Mouse (Mus musculus) B cell, adult 2 months (primary cell): Measurements from ENCODE around the gene Ift81.

ENCODE experiments used
- DNase-seq, 2 experiments: peaks; one replicate each; pipeline ENCODE4 v3.0.0; 2022

Gene Ift81

GRCm38 (mm10) chr5:122513421-122514126 lies 100.7 kb downstream of the Ift81 start:
- DNase-seq: no peak

DNA sequence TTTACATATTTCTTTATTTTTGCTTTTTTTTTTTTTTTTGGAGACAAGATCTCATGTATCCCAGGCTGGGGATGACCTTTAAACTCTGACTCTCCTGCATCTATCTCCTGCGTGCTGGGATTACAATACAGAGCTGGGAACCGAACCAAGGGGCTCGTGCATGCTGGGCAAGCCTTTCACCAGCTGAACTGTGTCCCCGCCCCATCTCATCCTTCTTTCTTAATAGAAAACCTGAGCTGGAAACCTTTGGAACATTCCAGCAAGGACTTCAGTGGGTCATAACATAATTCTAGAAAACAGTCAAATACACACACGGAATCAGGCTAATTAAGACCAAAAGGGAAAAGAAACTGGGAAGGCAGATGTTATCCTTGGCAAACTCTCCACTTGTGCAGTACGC lies 102.3 kb downstream of the Ift81 start:
- DNase-seq: no peak

GRCm38 (mm10) chr5:122511405-122511804 lies 102.9 kb downstream of the Ift81 start:
- no peak for DNase-seq

DNA sequence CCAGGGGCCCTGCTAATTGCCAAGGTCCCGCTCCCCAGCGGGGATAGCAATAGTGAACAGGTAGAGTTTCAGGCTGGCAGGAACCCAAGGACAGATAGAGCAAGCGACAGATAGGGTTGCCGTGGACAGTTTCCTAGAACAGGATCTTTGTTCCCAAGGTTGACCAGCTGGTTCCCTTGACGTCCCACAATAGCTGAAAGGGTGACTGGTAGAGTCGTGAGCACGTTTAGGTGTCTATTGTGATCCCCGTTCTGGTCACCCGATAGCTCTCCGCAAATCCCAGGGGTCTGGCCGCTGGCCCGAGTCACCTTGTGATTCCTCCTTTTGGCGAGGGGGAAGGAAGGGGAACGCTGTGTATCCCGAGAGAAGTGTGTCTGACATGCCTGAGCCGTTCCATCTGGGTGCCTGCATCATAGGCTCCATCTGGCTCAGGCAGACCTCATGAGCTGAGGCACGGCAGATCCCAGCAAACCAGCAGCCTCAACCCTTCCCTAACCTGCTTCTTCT lies 103.6 kb downstream of the Ift81 start:
- DNase-seq: no peak

DNA sequence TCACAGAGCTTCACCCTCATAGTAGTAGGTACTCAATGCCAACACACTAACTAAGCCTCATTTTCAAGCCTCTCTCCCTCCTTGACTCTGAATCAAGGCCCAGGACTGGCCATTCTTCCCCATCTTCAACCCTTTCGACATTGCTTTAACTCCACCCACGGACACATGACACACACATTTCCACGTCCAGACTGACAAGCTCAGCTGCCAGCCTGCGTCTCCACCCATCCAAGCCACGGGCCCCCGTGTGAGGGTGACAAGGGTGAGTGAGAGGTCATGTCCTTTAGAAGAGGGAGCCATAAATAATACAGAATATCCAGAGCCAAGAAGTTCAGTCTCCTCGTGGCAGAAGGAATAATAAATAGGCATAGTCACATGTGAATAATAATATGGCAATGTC lies 104.7 kb downstream of the Ift81 start:
- DNase-seq: no peak

- no peak for DNase-seq
Observed at GRCm38 (mm10) chr5:122508861-122509306, 105.4 kb downstream of the Ift81 start.

GRCm38 (mm10) chr5:122507396-122507795 lies 106.9 kb downstream of the Ift81 start:
- DNase-seq: no peak

DNA sequence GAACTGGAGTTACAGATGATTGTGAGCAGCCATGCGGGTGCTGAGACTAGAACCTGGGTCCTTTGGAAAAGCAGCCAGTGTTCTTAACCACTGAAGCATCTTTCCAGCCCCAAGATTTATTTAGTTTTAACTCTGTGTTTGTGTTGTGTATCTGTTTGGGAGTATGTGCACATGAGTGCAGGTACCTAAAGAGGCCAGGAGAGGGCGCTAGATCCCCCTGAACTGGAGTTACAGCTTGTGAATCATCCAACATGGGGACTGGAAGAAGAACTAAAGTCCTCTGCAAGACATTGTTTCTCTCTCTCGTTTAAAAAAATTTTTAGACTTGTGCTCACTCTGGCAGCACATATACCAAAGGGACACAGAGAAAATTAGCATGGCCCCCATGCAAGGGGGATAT lies 107.9 kb downstream of the Ift81 start:
- peak; percentile 21 to 35 for DNase-seq

- no peak for DNase-seq
Observed at GRCm38 (mm10) chr5:122505554-122505953, 108.8 kb downstream of the Ift81 start.

GRCm38 (mm10) chr5:122503760-122504119 lies 110.6 kb downstream of the Ift81 start:
- no peak for DNase-seq

GRCm38 (mm10) chr5:122503015-122503759 lies 111.1 kb downstream of the Ift81 start:
- DNase-seq: peak; percentile 6 to 7

DNA sequence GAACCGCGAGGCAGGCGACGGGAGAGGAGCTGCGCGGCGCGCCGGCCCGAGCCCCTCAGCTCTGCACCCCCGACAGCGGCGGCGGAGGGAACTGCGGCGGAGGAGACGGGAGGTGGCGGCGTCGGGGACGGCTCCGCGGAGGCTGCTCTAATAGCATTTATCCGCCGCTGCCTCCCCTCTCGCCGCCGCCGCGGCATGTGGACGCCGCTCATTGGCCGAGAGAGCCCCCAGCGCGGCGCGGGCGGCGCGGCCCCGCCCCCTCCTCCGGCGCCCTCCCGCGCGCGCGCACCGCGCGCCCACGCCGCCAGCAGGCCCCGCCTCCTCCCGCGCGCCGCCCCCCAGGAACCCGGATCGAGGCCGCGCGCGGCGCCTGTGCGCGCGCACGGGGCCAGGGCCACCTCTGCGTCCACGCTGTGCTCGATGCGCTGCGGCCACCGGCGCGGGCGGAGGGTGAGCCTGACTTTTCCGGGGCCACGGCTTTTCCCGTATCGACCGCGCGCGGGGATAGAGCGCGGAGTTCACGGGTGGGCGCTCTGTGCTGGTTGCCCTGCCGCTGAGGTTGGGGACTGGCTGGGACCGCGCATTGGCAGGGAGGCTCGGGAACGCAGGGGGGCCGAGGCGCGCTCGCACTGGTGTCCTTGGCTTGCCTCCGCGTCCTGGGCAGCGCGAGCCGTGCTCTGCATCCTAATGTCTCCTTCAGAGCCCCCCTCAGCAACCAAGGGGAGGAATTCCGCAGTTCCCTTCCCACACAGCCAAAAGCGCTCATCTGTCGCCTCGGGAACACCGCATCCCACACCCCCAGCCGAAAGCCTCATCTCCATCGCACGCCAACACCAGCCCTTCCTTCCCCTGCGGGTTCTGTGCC lies 112.0 kb downstream of the Ift81 start, which contains the start of gene Atp2a2:
Gene Atp2a2, minus strand, starts transcription at position 149 of the 865 bp plus-strand sequence.
- DNase-seq: peak; percentile 91 to 95

- peak; percentile 60 to 67 for DNase-seq
Observed at GRCm38 (mm10) chr5:122501101-122502076, 112.9 kb downstream of the Ift81 start.

- no peak for DNase-seq
Observed at GRCm38 (mm10) chr5:122500563-122500962, 113.8 kb downstream of the Ift81 start.
